Mouse (Mus musculus): Measurements from ENCODE around the gene Prss47.

- TF ChIP-seq CTCF (IDR thresholded peaks at IDR 0.05; ENCODE audit: borderline replicate concordance, insufficient read depth, low read length) (no peak), POLR2A (IDR thresholded peaks at IDR 0.05; ENCODE audit: low read depth, low read length) (no peak)
Measured at GRCm38 (mm10) chr13:65005414-65005813, 47.1 kb downstream of the Prss47 start.
